In the genomic region with DNA sequence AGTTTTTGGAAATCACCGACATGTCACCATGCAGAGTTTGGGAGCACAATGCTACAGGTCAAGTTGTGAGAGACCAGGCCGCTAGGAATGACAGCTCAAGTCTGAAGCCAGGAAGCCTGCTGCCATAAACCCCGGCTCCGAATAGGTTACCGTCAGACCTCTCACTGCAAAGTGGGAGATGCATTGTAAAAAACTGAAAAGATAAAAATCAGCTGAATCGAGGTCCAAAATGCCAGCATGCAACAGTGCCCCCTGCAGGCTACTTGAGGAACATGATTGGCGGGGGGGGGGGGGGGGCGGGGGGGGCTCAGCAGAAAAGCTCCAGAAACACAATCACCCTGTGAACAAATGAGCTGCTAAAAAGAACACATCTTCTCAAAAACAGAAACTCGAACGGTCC, we compare ENCODE assay signal across 9 mouse cellular contexts. TPM values are rescaled to one million over a fixed set of nuclear protein-coding genes. Genes with fewer than 3 reads are reported as not detected.
DNase-seq lines count a peak whose midpoint lies in the region; ATAC-seq and TF ChIP-seq lines count a peak whose summit lies in the region.
"Had no signal": no experiment of that assay in that cellular context is flagged by ENCODE, and none has a peak within 500 bp of the region (broad histone marks: within the 10 kb centered on the region; RNA-seq: fewer than 3 reads in every experiment).

No protein-coding gene starts in this region.

- TF ChIP-seq EP300 in heart, postnatal 0 days (IDR thresholded peaks at IDR 0.05; ENCODE audit: low read depth): no peak
- TF ChIP-seq EP300 in stomach, postnatal 0 days (optimal IDR thresholded peaks at IDR 0.05): no peak

- no peaks in the 10 kb centered on the region for H3K9me3 ChIP-seq in heart, postnatal 0 days (replicated peaks; ENCODE audit: control insufficient read depth, low read length)
- H3K9me3 ChIP-seq in embryonic facial prominence, embryonic 10.5 days: no peaks in the 10 kb centered on the region
- H3K9me3 ChIP-seq in stomach, postnatal 0 days (ENCODE audit: control insufficient read depth, low read length): no peaks in the 10 kb centered on the region

- 47% methylated on average over 9 of the region's 10 CpGs for WGBS in heart, postnatal 0 days
- 46% methylated on average over 10 of the region's 10 CpGs for WGBS in embryonic facial prominence, embryonic 10.5 days
- 36% methylated on average over 8 of the region's 10 CpGs for whole genome bisulfite sequencing in stomach, postnatal 0 days

- H3K9ac ChIP-seq in heart, postnatal 0 days (replicated peaks; ENCODE audit: low read depth, low read length): no peak overlapping the region
- no peak overlapping the region for H3K9ac ChIP-seq in stomach, postnatal 0 days (ENCODE audit: low read length)

- H3K36me3 ChIP-seq in heart, postnatal 0 days (replicated peaks; ENCODE audit: control insufficient read depth, insufficient read depth, low read length): no peaks in the 10 kb centered on the region
- H3K36me3 ChIP-seq in embryonic facial prominence, embryonic 10.5 days (replicated peaks): no peaks in the 10 kb centered on the region
- no peaks in the 10 kb centered on the region for H3K36me3 ChIP-seq in stomach, postnatal 0 days (ENCODE audit: control insufficient read depth, insufficient read depth, low read length)

- no peaks in the 10 kb centered on the region for H3K4me1 ChIP-seq in heart, postnatal 0 days (ENCODE audit: control insufficient read depth, insufficient read depth)
- peaks cover 5% of the 10 kb centered on the region for H3K4me1 ChIP-seq in embryonic facial prominence, embryonic 10.5 days
- 0 out of 2 replicates have a peak, but pooled peaks cover 2% of the 10 kb centered on the region for H3K4me1 ChIP-seq in stomach, postnatal 0 days (replicated peaks; ENCODE audit: control insufficient read depth, insufficient read depth)

- ATAC-seq in heart, postnatal 0 days (ENCODE audit: insufficient read depth, low read depth): no peak
- no peak for ATAC-seq in stomach, postnatal 0 days (ENCODE audit: low FRiP score, low TSS enrichment)

- H3K4me3 ChIP-seq in heart, postnatal 0 days (ENCODE audit: low read depth, low read length): no peak overlapping the region
- no peak overlapping the region for H3K4me3 ChIP-seq in embryonic facial prominence, embryonic 10.5 days
- no peak overlapping the region for H3K4me3 ChIP-seq in stomach, postnatal 0 days (ENCODE audit: low read depth, low read length)
- H3K4me3 ChIP-seq: megakaryocyte, embryonic 14.5 days had no signal

- H3K27ac ChIP-seq in heart, postnatal 0 days (ENCODE audit: low read depth): no peak overlapping the region
- no peak overlapping the region for H3K27ac ChIP-seq in embryonic facial prominence, embryonic 10.5 days (replicated peaks)
- peak overlapping the region; percentile 26; the same call in 1 of the 2 replicates for H3K27ac ChIP-seq in stomach, postnatal 0 days (replicated peaks)

- TF ChIP-seq CTCF in heart, postnatal 0 days (IDR thresholded peaks at IDR 0.05; ENCODE audit: low read depth): peak; percentile 44
- TF ChIP-seq CTCF in stomach, postnatal 0 days (IDR thresholded peaks at IDR 0.05; ENCODE audit: low read depth): peak; percentile 67

- peaks cover 6% of the 10 kb centered on the region; the same call in 1 of the 2 replicates for H3K27me3 ChIP-seq in heart, postnatal 0 days (ENCODE audit: control insufficient read depth, insufficient read depth, low read length)
- peaks cover 6% of the 10 kb centered on the region; the same call in 1 of the 2 replicates for H3K27me3 ChIP-seq in embryonic facial prominence, embryonic 10.5 days (replicated peaks; ENCODE audit: low read depth, poor library complexity, severe bottlenecking)
- H3K27me3 ChIP-seq in stomach, postnatal 0 days (ENCODE audit: control insufficient read depth, insufficient read depth, low read length): no peaks in the 10 kb centered on the region

- H3K4me2 ChIP-seq in heart, postnatal 0 days (ENCODE audit: low read depth, low read length): no peak overlapping the region
- H3K4me2 ChIP-seq in stomach, postnatal 0 days (replicated peaks; ENCODE audit: low read depth): no peak overlapping the region

- no peak for DNase-seq in heart, postnatal 0 days (ENCODE audit: low spot score)
- DNase-seq in heart, postnatal 25 days (ENCODE audit: low spot score): no peak
- peak; percentile 42 for DNase-seq in right cerebral cortex, postnatal 14 days
- no peak for DNase-seq in right cerebral cortex, postnatal 25 days
- DNase-seq in embryonic facial prominence, embryonic 10.5 days (ENCODE audit: low spot score): peak; percentile 42
- DNase-seq in stomach, postnatal 0 days (ENCODE audit: low spot score): peak; percentile 54
- DNase-seq in heart, postnatal 4 days: no peak
- DNase-seq: adrenal gland, adult 2 months had no signal

- intact Hi-C loops in heart, postnatal 25 days (cut with DNase I): loop anchor here (5.0 to 10.0 kb wide), 2 partner anchors 159 to 351 kb away; no protein-coding TSS in a partner anchor

RNA-seq across cellular contexts. Expression of gene Aipl1, which starts 13.7 kb away (rescaled TPM):
- total RNA-seq in heart, postnatal 0 days (2014; rRNA removed; ENCODE audit: low replicate concordance): not detected in 2 replicates
- polyA plus RNA-seq in heart, postnatal 0 days (2015; fragmentation: Nextera tagmentation; extraction: Ambion mirVana): 0.11 and 0.31 TPM in 2 replicates
- total RNA-seq in heart, postnatal 25 days (2021): not detected
- 0.36 and 0.52 TPM in 2 replicates for polyA plus RNA-seq in embryonic facial prominence, embryonic 10.5 days (2016; fragmentation: Nextera tagmentation; extraction: Ambion mirVana)
- polyA plus RNA-seq in stomach, postnatal 0 days (2015; fragmentation: Nextera tagmentation; extraction: Ambion mirVana): 0.16 and 0.27 TPM in 2 replicates
- under 1 TPM in 1 of 2 experiments, not detected in 1; 0.29 TPM for total RNA-seq in heart, postnatal 4 days (2021)
- total RNA-seq: adrenal gland, adult 2 months had no signal

RNA-seq across cellular contexts. Expression of gene Pimreg, which starts 18.3 kb away (rescaled TPM):
- 30.2 and 40.7 TPM in 2 replicates for total RNA-seq in heart, postnatal 0 days (2014; rRNA removed; ENCODE audit: low replicate concordance)
- polyA plus RNA-seq in heart, postnatal 0 days (2015; fragmentation: Nextera tagmentation; extraction: Ambion mirVana): 24.6 and 25.8 TPM in 2 replicates
- total RNA-seq in heart, postnatal 25 days (2021): 1 to 10 TPM; 1.0 to 2.6 TPM
- polyA plus RNA-seq in embryonic facial prominence, embryonic 10.5 days (2016; fragmentation: Nextera tagmentation; extraction: Ambion mirVana): 219 and 242 TPM in 2 replicates
- 18.0 and 22.2 TPM in 2 replicates for polyA plus RNA-seq in stomach, postnatal 0 days (2015; fragmentation: Nextera tagmentation; extraction: Ambion mirVana)
- total RNA-seq in heart, postnatal 4 days (2021): 10 to 100 TPM; 30.5 to 38.3 TPM

Comparison
In these comparisons a context has a peak if more than half of its experiments do, and no peak if none do; other contexts are left out.
1. DNase-seq: peak in right cerebral cortex, postnatal 14 days (single experiment), embryonic facial prominence, embryonic 10.5 days (single experiment) and stomach, postnatal 0 days (single experiment); none in heart, postnatal 0 days (single experiment), heart, postnatal 25 days (single experiment), right cerebral cortex, postnatal 25 days (single experiment) and heart, postnatal 4 days (single experiment).